Comparison of ENCODE assay signal across 8 mouse cellular contexts in genomic region chrX:37191105-37191743, GRCm38 (mm10). TPM values are rescaled to one million over a fixed set of nuclear protein-coding genes. Genes with fewer than 3 reads are reported as not detected.
DNase-seq lines count a peak whose midpoint lies in the region; ATAC-seq lines count a peak whose summit lies in the region.

Ndufa1 (minus strand) TSS chrX:37191163.
Rnf113a1 (plus strand) TSS chrX:37191245.

- peak within 1 kb of the TSS; percentile 59 for H3K4me2 ChIP-seq in hindbrain, embryonic 16.5 days (ENCODE audit: low read length)

- peak within 1 kb of the TSS; percentile 85 for H3K27ac ChIP-seq in hindbrain, embryonic 16.5 days (ENCODE audit: low read depth, low read length)

- ATAC-seq in hindbrain, embryonic 16.5 days = peak; percentile 94

- H3K27me3 ChIP-seq in hindbrain, embryonic 16.5 days (replicated peaks; ENCODE audit: control insufficient read depth, insufficient read depth, low read length) = no peaks in the 10 kb centered on the region

- peak within 1 kb of the TSS; percentile 57 for H3K4me3 ChIP-seq in hindbrain, embryonic 16.5 days (ENCODE audit: low read length)

- 22% methylated on average over 57 of the region's 63 CpGs for WGBS in hindbrain, embryonic 16.5 days

- H3K36me3 ChIP-seq in hindbrain, embryonic 16.5 days (ENCODE audit: control insufficient read depth, insufficient read depth, low read length) = no peaks in the 10 kb centered on the region

- DNase-seq in WW6 (ENCODE audit: low read depth, low spot score) = peak; percentile 39
- peak; percentile 86 to 90 for DNase-seq in cerebellum, postnatal 36 days
- peak; percentile 69 for DNase-seq in gastrocnemius, adult 18-20 months (ENCODE audit: low spot score)
- DNase-seq in left cerebral cortex, adult 11 months (ENCODE audit: low spot score) = peak; percentile 38
- peak; percentile 85 for DNase-seq in lung, postnatal 36 days
- peak; percentile 80 for DNase-seq in retina, embryonic 14.5 days (ENCODE audit: low spot score)
- DNase-seq in thymus, postnatal 36 days = peak; percentile 83 to 85

- H3K4me1 ChIP-seq in hindbrain, embryonic 16.5 days (ENCODE audit: control insufficient read depth, insufficient read depth, low read depth, low read length) = peaks cover 6% of the 10 kb centered on the region; the same call in 1 of the 2 replicates

- H3K9me3 ChIP-seq in hindbrain, embryonic 16.5 days (ENCODE audit: control insufficient read depth, low read length) = no peaks in the 10 kb centered on the region

- H3K9ac ChIP-seq in hindbrain, embryonic 16.5 days (ENCODE audit: low read depth, low read length) = peak within 1 kb of the TSS; percentile 67

RNA-seq across cellular contexts. Expression of gene Ndufa1, which starts in this region (rescaled TPM):
- 100 to 1,000 TPM; 378 to 379 TPM for total RNA-seq in gastrocnemius, adult 18-20 months (2021)
- polyA plus RNA-seq in hindbrain, embryonic 16.5 days (2015; fragmentation: Nextera tagmentation; extraction: Ambion mirVana) = 639 and 741 TPM in 2 replicates

RNA-seq across cellular contexts. Expression of gene Rnf113a1, which starts in this region (rescaled TPM):
- total RNA-seq in gastrocnemius, adult 18-20 months (2021) = 1 to 10 TPM; 2.2 to 2.4 TPM
- polyA plus RNA-seq in hindbrain, embryonic 16.5 days (2015; fragmentation: Nextera tagmentation; extraction: Ambion mirVana) = 21.0 and 26.6 TPM in 2 replicates

Comparison
In these comparisons a context has a peak if more than half of its experiments do, and no peak if none do; other contexts are left out.
1. Peak in every context shown above with its lines: DNase-seq, ATAC-seq, H3K4me3 ChIP-seq and H3K27ac ChIP-seq.
2. DNase-seq: peak in every context shown above with its lines; median percentile 88 in cerebellum, postnatal 36 days; 85 in lung, postnatal 36 days; 84 in thymus, postnatal 36 days; 80 in retina, embryonic 14.5 days; 69 in gastrocnemius, adult 18-20 months; 39 in WW6; 38 in left cerebral cortex, adult 11 months.